Mouse (Mus musculus) CH12.LX (cell line): Measurements from ENCODE around the gene Rilp. TPM values are rescaled to one million over a fixed set of nuclear protein-coding genes. Genes with fewer than 3 reads are reported as not detected.
A peak's percentile ranks its signal among the peaks of the same experiment; 100 is the strongest.

Experiments
- DNase-seq: peaks from one replicate; pipeline ENCODE4 v3.0.0-alpha.2; 2013; ENCODE audit errors: extremely low read depth
- H3K27ac ChIP-seq: 2 replicates; pipeline ENCODE4 v1.5.1; 2012; ENCODE audit warnings: low read depth, mild to moderate bottlenecking, control low read depth, moderate library complexity; ENCODE audit not compliant: insufficient read depth
- H3K27me3 ChIP-seq: replicated peaks from 2 replicates; pipeline ENCODE3; 2012; ENCODE audit warnings: inconsistent platforms
- H3K36me3 ChIP-seq, 2 experiments: replicated peaks in 1 of 2; 2 replicates each; pipeline versions ENCODE3 to v1.6.1; 2012; ENCODE audit warnings: inconsistent platforms in 1 of 2, low read length in 1 of 2, mild to moderate bottlenecking in 1 of 2, mixed read lengths in 1 of 2, moderate library complexity in 1 of 2; ENCODE audit not compliant: control insufficient read depth in 1 of 2, insufficient read depth in 1 of 2
- H3K4me1 ChIP-seq, 2 experiments: 2 replicates each; pipeline ENCODE4 v1.6.1; 2012; ENCODE audit warnings: inconsistent platforms in 1 of 2, moderate library complexity in 1 of 2; ENCODE audit not compliant: insufficient read depth in 2 of 2, control insufficient read depth in 1 of 2
- H3K4me2 ChIP-seq: 2 replicates; pipeline ENCODE4 v1.6.1; 2012; ENCODE audit warnings: low read depth, mild to moderate bottlenecking, control low read depth; ENCODE audit not compliant: poor library complexity, insufficient read depth, severe bottlenecking
- H3K4me3 ChIP-seq, 3 experiments: fragments of 150-350 bp in 1 of 3; sonication (generic) in 1 of 3; replicated peaks in 1 of 3; 2 replicates each; pipeline versions ENCODE3 to v1.5.1; 2011 to 2012; ENCODE audit warnings: low read depth in 2 of 3, low read length in 2 of 3, mild to moderate bottlenecking in 2 of 3, moderate library complexity in 2 of 3, control low read depth in 1 of 3, improper control_type of control experiment in 1 of 3, inconsistent platforms in 1 of 3, mixed read lengths in 1 of 3; ENCODE audit not compliant: poor library complexity in 1 of 3
- H3K79me2 ChIP-seq: replicated peaks from 2 replicates; pipeline ENCODE4 v1.6.1; 2012; ENCODE audit warnings: mild to moderate bottlenecking, moderate library complexity; ENCODE audit not compliant: control insufficient read depth, poor library complexity, insufficient read depth, severe bottlenecking; ENCODE audit errors: extremely low read depth
- H3K9ac ChIP-seq: 2 replicates; pipeline ENCODE4 v1.6.1; 2012; ENCODE audit warnings: low read depth, mild to moderate bottlenecking, control low read depth, moderate library complexity; ENCODE audit not compliant: insufficient read depth
- H3K9me3 ChIP-seq: replicated peaks from 2 replicates; pipeline ENCODE3; 2012; ENCODE audit warnings: low read length, inconsistent platforms, mixed read lengths
- BHLHE40 ChIP-seq: IDR thresholded peaks from 2 replicates; pipeline ENCODE4 v1.6.1; 2011; ENCODE audit warnings: mild to moderate bottlenecking, low read depth, low read length, improper control_type of control experiment
- CHD1 ChIP-seq: IDR thresholded peaks from 2 replicates; pipeline ENCODE4 v1.6.1; 2012; ENCODE audit warnings: low read depth, low read length, improper control_type of control experiment, inconsistent platforms
- CHD2 ChIP-seq: IDR thresholded peaks from 2 replicates; pipeline ENCODE4 v1.6.1; 2011; ENCODE audit warnings: low read length, improper control_type of control experiment
- CTCF ChIP-seq, 2 experiments: IDR thresholded peaks in 1 of 2; conservative IDR thresholded peaks in 1 of 2; 2 replicates each; pipeline ENCODE4 v1.5.1; 2011 to 2012; ENCODE audit warnings: low read depth in 2 of 2, low read length in 2 of 2, improper control_type of control experiment in 1 of 2, inconsistent platforms in 1 of 2, mild to moderate bottlenecking in 1 of 2, moderate library complexity in 1 of 2
- E2F4 ChIP-seq: IDR thresholded peaks from 2 replicates; pipeline ENCODE4 v1.6.1; 2011; ENCODE audit warnings: low read depth, low read length, improper control_type of control experiment; ENCODE audit not compliant: insufficient replicate concordance
- ELF1 ChIP-seq: IDR thresholded peaks from 2 replicates; pipeline ENCODE4 v1.6.1; 2014; ENCODE audit warnings: low read depth, mild to moderate bottlenecking, inconsistent platforms, low read length, improper control_type of control experiment
- ETS1 ChIP-seq: conservative IDR thresholded peaks from 2 replicates; pipeline ENCODE4 v1.6.1; 2012; ENCODE audit warnings: low read depth, mild to moderate bottlenecking, inconsistent platforms, low read length, improper control_type of control experiment, moderate library complexity
- GABPA ChIP-seq: IDR thresholded peaks from 2 replicates; pipeline ENCODE4 v1.6.1; 2012; ENCODE audit warnings: low read depth, low read length, improper control_type of control experiment, inconsistent platforms; ENCODE audit not compliant: insufficient replicate concordance
- HCFC1 ChIP-seq: IDR thresholded peaks from 2 replicates; pipeline ENCODE4 v1.6.1; 2012; ENCODE audit warnings: low read depth, mild to moderate bottlenecking, inconsistent platforms, low read length, improper control_type of control experiment
- JUN ChIP-seq: IDR thresholded peaks from 2 replicates; pipeline ENCODE4 v1.6.1; 2011; ENCODE audit warnings: low read depth, mild to moderate bottlenecking, low read length, improper control_type of control experiment, moderate library complexity; ENCODE audit not compliant: insufficient read depth
- JUND ChIP-seq: conservative IDR thresholded peaks from 2 replicates; pipeline ENCODE4 v1.6.1; 2011; ENCODE audit warnings: low read depth, low read length, improper control_type of control experiment
- KAT2A ChIP-seq: IDR thresholded peaks from 2 replicates; pipeline ENCODE4 v1.6.1; 2012; ENCODE audit warnings: low read length, improper control_type of control experiment, inconsistent platforms; ENCODE audit not compliant: insufficient replicate concordance
- MAFK ChIP-seq: IDR thresholded peaks from 2 replicates; pipeline ENCODE4 v1.6.1; 2011; ENCODE audit warnings: low read length, improper control_type of control experiment; ENCODE audit not compliant: insufficient replicate concordance
- MAX ChIP-seq: IDR thresholded peaks from 2 replicates; pipeline ENCODE4 v1.6.1; 2011; ENCODE audit warnings: low read length, improper control_type of control experiment
- MAZ ChIP-seq: IDR thresholded peaks from 2 replicates; pipeline ENCODE4 v1.6.1; 2012; ENCODE audit warnings: low read depth, mild to moderate bottlenecking, inconsistent platforms, low read length, improper control_type of control experiment, moderate library complexity
- MXI1 ChIP-seq: IDR thresholded peaks from 2 replicates; pipeline ENCODE4 v1.6.1; 2011; ENCODE audit warnings: mild to moderate bottlenecking, low read depth, low read length, improper control_type of control experiment
- NELFE ChIP-seq: IDR thresholded peaks from 2 replicates; pipeline ENCODE4 v1.6.1; 2011; ENCODE audit warnings: low read depth, low read length, improper control_type of control experiment
- NRF1 ChIP-seq: IDR thresholded peaks from 2 replicates; pipeline ENCODE4 v1.6.1; 2014; ENCODE audit warnings: low read depth, mild to moderate bottlenecking, inconsistent platforms, low read length, improper control_type of control experiment, moderate library complexity
- PAX5 ChIP-seq: IDR thresholded peaks from 2 replicates; pipeline ENCODE4 v1.6.1; 2012; ENCODE audit warnings: low read length, inconsistent platforms, mixed read lengths
- POLR2A ChIP-seq: IDR thresholded peaks from 2 replicates; pipeline ENCODE4 v1.6.1; 2011; ENCODE audit warnings: low read depth, mild to moderate bottlenecking, improper control_type of control experiment, low read length
- RAD21 ChIP-seq: IDR thresholded peaks from 2 replicates; pipeline ENCODE4 v1.6.1; 2011; ENCODE audit warnings: low read depth, mild to moderate bottlenecking, low read length, improper control_type of control experiment, moderate library complexity
- SIN3A ChIP-seq: IDR thresholded peaks from 2 replicates; pipeline ENCODE4 v1.6.1; 2012; ENCODE audit warnings: low read length, improper control_type of control experiment, inconsistent platforms
- SMC3 ChIP-seq: IDR thresholded peaks from 2 replicates; pipeline ENCODE4 v1.6.1; 2011; ENCODE audit warnings: low read depth, low read length, improper control_type of control experiment
- TBP ChIP-seq: conservative IDR thresholded peaks from 2 replicates; pipeline ENCODE4 v1.6.1; 2011; ENCODE audit warnings: low read depth, low read length, improper control_type of control experiment
- TCF12 ChIP-seq: IDR thresholded peaks from 2 replicates; pipeline ENCODE4 v1.6.1; 2014; ENCODE audit warnings: low read depth, mild to moderate bottlenecking, inconsistent platforms, low read length, improper control_type of control experiment
- UBTF ChIP-seq: IDR thresholded peaks from 2 replicates; pipeline ENCODE4 v1.6.1; 2012; ENCODE audit warnings: low read depth, mild to moderate bottlenecking, inconsistent platforms, low read length, improper control_type of control experiment, moderate library complexity
- USF1 ChIP-seq: IDR thresholded peaks from 2 replicates; pipeline ENCODE4 v1.6.1; 2014; ENCODE audit warnings: low read depth, mild to moderate bottlenecking, inconsistent platforms, low read length, improper control_type of control experiment
- USF2 ChIP-seq: conservative IDR thresholded peaks from 2 replicates; pipeline ENCODE4 v1.6.1; 2011; ENCODE audit warnings: low read depth, low read length, improper control_type of control experiment
- ZC3H11A ChIP-seq: IDR thresholded peaks from 2 replicates; pipeline ENCODE4 v1.6.1; 2012; ENCODE audit warnings: low read depth, mild to moderate bottlenecking, inconsistent platforms, low read length, improper control_type of control experiment
- ZKSCAN1 ChIP-seq: IDR thresholded peaks from 2 replicates; pipeline ENCODE4 v1.6.1; 2012; ENCODE audit warnings: low read depth, inconsistent platforms, low read length, improper control_type of control experiment, borderline replicate concordance
- ZMIZ1 ChIP-seq: IDR thresholded peaks from 2 replicates; pipeline ENCODE4 v1.6.1; 2012; ENCODE audit warnings: low read depth, mild to moderate bottlenecking, inconsistent platforms, low read length, improper control_type of control experiment
- ZNF384 ChIP-seq: IDR thresholded peaks from 2 replicates; pipeline ENCODE4 v1.6.1; 2012; ENCODE audit warnings: low read depth, low read length, improper control_type of control experiment, inconsistent platforms
- dilution Hi-C: fragments of 300-500 bp; cut with MboI; formaldehyde crosslinking; loops from 2 replicates; pipeline ENCODE4 v1.14.3; 2020; ENCODE audit warnings: low sequenced_read_pairs; ENCODE audit not compliant: extremely low pct_unique_long_range_greater_than_20kb, extremely low pct_ligation_motif_present
- in situ Hi-C: fragments of 300-500 bp; cut with MboI; formaldehyde crosslinking; loops from 3 replicates; pipeline ENCODE4 v1.14.3; 2019; ENCODE audit warnings: low sequenced_read_pairs, low pct_ligation_motif_present, low pct_unique_long_range_greater_than_20kb, mixed read lengths
- polyA plus RNA-seq: library from polyadenylated mRNA; unstranded; fragments of >175 nt; gene quantifications from 2 replicates; pipeline ENCODE4 v1.2.1, GENCODE M21; 2012; ENCODE audit warnings: low read depth; ENCODE audit not compliant: insufficient read length
- total RNA-seq, 2 experiments: library from RNA; depleted of rRNA; stranded (reverse); fragments of 300-350 nt in 1 of 2; fragments of >200 nt in 1 of 2; gene quantifications; 2 replicates each; pipeline ENCODE4 v1.2.3; 2012 to 2014

Rilp gene
- total and polyA plus RNA-seq, 3 experiments: 0.17 to 1.1 (median 0.72) TPM

DNA sequence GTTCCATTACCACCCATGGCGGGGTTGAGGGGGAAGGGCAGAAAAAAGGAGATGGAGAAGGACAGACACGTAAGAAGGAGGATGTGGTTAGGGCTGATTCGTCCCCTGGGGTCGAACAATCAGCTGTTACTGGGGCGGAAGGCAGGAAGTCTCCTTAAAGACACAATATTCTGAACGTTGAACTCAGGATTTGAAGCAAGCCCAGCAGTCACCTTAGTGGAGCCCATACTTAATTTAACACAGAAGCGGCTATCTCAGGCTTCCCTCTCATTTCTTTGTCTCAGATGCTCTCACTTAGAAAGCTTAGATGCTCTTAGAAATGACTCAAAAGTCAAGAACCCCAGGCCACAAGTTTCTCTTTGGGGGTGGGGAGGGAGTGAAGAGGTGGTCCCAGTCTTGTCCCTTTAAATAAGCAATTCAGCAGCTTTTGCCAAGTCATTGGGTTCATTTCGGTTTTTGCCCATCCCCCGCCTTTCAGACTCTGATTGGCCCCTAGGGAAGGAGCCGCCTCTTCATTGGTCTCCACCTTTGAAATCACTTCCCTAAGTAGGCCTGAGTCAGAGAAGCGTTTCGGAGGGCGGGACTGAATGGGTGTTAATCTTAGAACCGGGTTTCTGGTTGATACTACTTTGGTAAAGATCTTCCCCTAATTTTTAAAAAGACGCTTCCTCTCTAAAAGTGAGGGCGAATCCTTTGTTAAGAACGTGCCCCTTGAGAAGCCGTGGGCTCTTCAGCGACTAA, 49.6 kb upstream of the Rilp start (continued):
- TF ChIP-seq E2F4: peak; percentile 57; the same call in 1 of the 2 replicates
- 0 out of 2 replicates have a peak, but pooled peaks have one; percentile 0 for TF ChIP-seq UBTF
- peak; percentile 44 for TF ChIP-seq POLR2A
- TF ChIP-seq CHD2: peak; percentile 94
- no peak; the same call in 1 of the 2 replicates for TF ChIP-seq RAD21
- TF ChIP-seq MXI1: peak; percentile 82
- TF ChIP-seq JUND: peak; percentile 31; the same call in 1 of the 2 replicates
- TF ChIP-seq JUN: peak; percentile 47; the same call in 1 of the 2 replicates
- no peak for TF ChIP-seq USF1
- no peak for TF ChIP-seq ZC3H11A

DNA sequence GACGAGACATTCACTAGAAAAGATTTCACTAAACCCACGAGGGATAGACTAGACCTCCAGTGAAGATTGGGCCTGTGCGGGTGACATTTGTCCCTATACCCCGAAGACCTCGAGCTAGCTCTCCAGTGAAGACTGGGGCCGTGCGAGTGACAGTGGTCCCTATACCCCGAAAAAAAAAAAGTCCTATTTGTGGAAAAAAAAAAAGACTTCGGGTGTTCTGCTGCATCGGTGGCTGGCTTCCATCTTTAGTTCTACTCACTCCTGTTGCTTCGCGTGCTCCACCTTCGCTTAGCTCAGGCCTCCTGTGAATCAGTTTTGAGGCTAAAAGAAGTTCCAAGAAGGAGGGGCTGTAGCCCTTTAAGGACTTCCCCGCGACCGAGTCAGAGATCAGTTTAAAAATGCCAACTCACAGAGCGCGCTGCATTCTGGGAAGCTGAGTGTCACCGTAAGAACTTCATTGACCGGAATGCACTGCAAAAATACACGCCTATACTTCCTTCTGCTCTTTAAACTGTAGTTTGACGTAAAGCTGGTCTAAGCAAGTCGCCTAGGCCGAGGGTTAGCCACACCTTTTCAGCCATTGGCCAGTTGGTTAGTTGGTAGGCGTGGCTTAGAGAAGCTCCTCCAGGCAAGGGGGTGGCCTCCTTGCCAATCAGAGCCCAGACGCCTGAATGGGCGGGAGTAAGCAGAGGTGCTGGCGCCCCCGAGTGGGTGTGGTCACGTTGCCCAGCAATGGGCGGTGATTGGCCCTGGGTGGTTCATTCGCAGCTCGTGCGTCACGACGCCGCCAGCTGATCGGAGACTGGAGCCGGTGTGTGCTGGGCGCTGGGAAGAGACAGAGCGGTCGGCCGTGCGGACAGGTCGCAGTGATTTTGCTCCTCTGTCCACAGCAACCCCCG, 48.8 kb upstream of the Rilp start, which contains the start of gene Tlcd2:
Tlcd2 (plus strand) TSS at position 872 of the 899 bp plus-strand sequence.
- H3K4me1 ChIP-seq: peaks cover 31 to 72% of the 10 kb centered on the region in 2 experiments
- in situ Hi-C loops: no loop called here
- peaks cover 20 to 26% of the 10 kb centered on the region in 2 experiments for H3K36me3 ChIP-seq
- peak within 1 kb of the TSS; percentile 78 for H3K4me2 ChIP-seq
- dilution Hi-C loops: no loop called here
- H3K79me2 ChIP-seq: peaks cover 10% of the 10 kb centered on the region; the same call in 1 of the 2 replicates
- peak within 1 kb of the TSS; percentile 72 to 92 (median 83) for H3K4me3 ChIP-seq
- peaks cover 10% of the 10 kb centered on the region for H3K9me3 ChIP-seq
- TF ChIP-seq ZKSCAN1: no peak
- TF ChIP-seq TCF12: peak; percentile 58
- TF ChIP-seq CHD1: peak; percentile 97; the same call in 1 of the 2 replicates
- TF ChIP-seq USF2: peak; percentile 80
- peak; percentile 87; the same call in 1 of the 2 replicates for TF ChIP-seq KAT2A
- TF ChIP-seq MAFK: peak; percentile 90
- peak; percentile 33; the same call in 1 of the 2 replicates for TF ChIP-seq MAZ
- TF ChIP-seq E2F4: 0 out of 2 replicates have a peak, but pooled peaks have one; percentile 12
- peak; percentile 65 for TF ChIP-seq ETS1
- no peak for TF ChIP-seq SMC3
- TF ChIP-seq POLR2A: peak; percentile 76
- no peak for TF ChIP-seq RAD21
- peak; percentile 65 for TF ChIP-seq NELFE
- TF ChIP-seq ELF1: peak; percentile 90
- no peak for TF ChIP-seq CTCF (conservative IDR thresholded peaks at IDR 0.05 in 1 of 2, IDR thresholded peaks at IDR 0.05 in 1 of 2; ENCODE audit: low read depth in 2 of 2, low read length in 2 of 2)
- TF ChIP-seq JUND: no peak; the same call in 1 of the 2 replicates
- TF ChIP-seq USF1: peak; percentile 90
- peak; percentile 98 for TF ChIP-seq MXI1
- TF ChIP-seq PAX5: no peak
- peak; percentile 95 for TF ChIP-seq TBP
- peak; percentile 87 for TF ChIP-seq MAX
- TF ChIP-seq SIN3A: peak; percentile 100
- TF ChIP-seq ZMIZ1: peak; percentile 46; the same call in 1 of the 2 replicates
- no peak; the same call in none of the 2 replicates for TF ChIP-seq NRF1
- TF ChIP-seq HCFC1: peak; percentile 94
- peak; percentile 57; the same call in 1 of the 2 replicates for TF ChIP-seq GABPA
- TF ChIP-seq BHLHE40: no peak; the same call in none of the 2 replicates
- TF ChIP-seq ZNF384: peak; percentile 4; the same call in 1 of the 2 replicates
- peak within 1 kb of the TSS; percentile 100 for H3K9ac ChIP-seq
- DNase-seq: peak; percentile 100
- H3K27me3 ChIP-seq: no peaks in the 10 kb centered on the region
- peak within 1 kb of the TSS; percentile 98 for H3K27ac ChIP-seq
